Mouse (Mus musculus) olfactory bulb, adult 2 months (tissue): Measurements from ENCODE around the gene Tpr.

Experiments
- CTCF ChIP-seq: fragments of 200-500 bp; IDR thresholded peaks from 2 replicates; pipeline ENCODE4 v1.5.1; 2012; ENCODE audit warnings: low read depth, mild to moderate bottlenecking, low read length, moderate library complexity; ENCODE audit not compliant: insufficient read depth
- POLR2A ChIP-seq: fragments of 200-500 bp; IDR thresholded peaks from 2 replicates; pipeline ENCODE4 v1.6.1; 2012; ENCODE audit warnings: mild to moderate bottlenecking, low read depth, low read length, moderate library complexity; ENCODE audit not compliant: insufficient read depth

- TF ChIP-seq POLR2A: no peak
- TF ChIP-seq CTCF: no peak
These were observed 5.1 kb upstream of the Tpr start for GRCm38 (mm10) chr1:150387572-150387971.
